Mouse (Mus musculus): ENCODE data around the gene Vwa3a.

DNA sequence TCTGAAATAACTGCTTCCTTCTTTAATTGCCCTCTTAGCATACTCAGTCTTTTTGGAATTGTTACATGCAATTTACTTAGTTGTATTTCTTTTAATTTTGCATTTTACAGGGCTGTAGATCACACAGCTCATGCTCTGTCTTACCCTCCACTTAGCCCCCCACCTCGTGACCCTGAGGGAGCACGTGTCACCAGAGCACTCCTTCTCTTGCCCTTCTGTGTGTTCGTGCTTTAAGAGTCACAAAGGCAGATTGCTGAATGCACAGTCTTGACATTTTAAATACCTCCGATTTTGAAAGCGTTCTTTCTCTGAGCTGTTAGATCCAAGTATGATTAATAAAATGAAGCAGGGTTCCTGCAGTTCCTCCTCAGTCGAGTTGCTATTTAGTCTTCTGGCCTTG lies 43.9 kb upstream of the Vwa3a start:
- TF ChIP-seq CTCF (IDR thresholded peaks at IDR 0.05; ENCODE audit: extremely low read depth, insufficient read depth, insufficient read length, insufficient replicate concordance), result no peak
- TF ChIP-seq POLR2A (IDR thresholded peaks at IDR 0.05; ENCODE audit: low read depth, low read length), result no peak

All from spleen, adult 2 months (tissue).